Comparison of ENCODE assay signal across 8 mouse cellular contexts in genomic region chr11:102405544-102406285, GRCm38 (mm10). TPM values are rescaled to one million over a fixed set of nuclear protein-coding genes. Genes with fewer than 3 reads are reported as not detected.
A peak's percentile ranks its signal among the peaks of the same experiment; 100 is the strongest.
DNase-seq lines count a peak whose midpoint lies in the region; ATAC-seq and TF ChIP-seq lines count a peak whose summit lies in the region.

No protein-coding gene starts in this region.

- DNase-seq in heart, embryonic 10.5 days (ENCODE audit: low spot score): no peak
- no peak for DNase-seq in heart, adult 8-10 months (ENCODE audit: low spot score)
- DNase-seq in Muller cell, postnatal 12 days (ENCODE audit: inconsistent ontology term): no peak
- no peak for DNase-seq in c-Kit-positive CD71-positive TER-119-positive erythroid progenitor cells, embryonic 14.5 days (ENCODE audit: low spot score)
- DNase-seq in layer of hippocampus, postnatal 36 days: no peak

- H3K4me1 ChIP-seq in heart, embryonic 10.5 days: peaks cover 40% of the 10 kb centered on the region
- peaks cover 4% of the 10 kb centered on the region for H3K4me1 ChIP-seq in ES-Bruce4 (ENCODE audit: control insufficient read depth, insufficient read depth, low read length)
- H3K4me1 ChIP-seq in forebrain, embryonic 12.5 days: peaks cover 43% of the 10 kb centered on the region
- peaks cover 72% of the 10 kb centered on the region for H3K4me1 ChIP-seq in liver, embryonic 15.5 days (replicated peaks)

- no peak for TF ChIP-seq EP300 in ES-Bruce4 (IDR thresholded peaks at IDR 0.05; ENCODE audit: insufficient read depth, low read depth, low read length)

- no peak for TF ChIP-seq POLR2A in ES-Bruce4 (IDR thresholded peaks at IDR 0.05; ENCODE audit: insufficient read depth, low read length)

- H3K27ac ChIP-seq in heart, embryonic 10.5 days: peak overlapping the region; percentile 98; the same call in 1 of the 2 replicates
- H3K27ac ChIP-seq in ES-Bruce4 (ENCODE audit: insufficient read depth, low read length): no peak overlapping the region
- H3K27ac ChIP-seq in forebrain, embryonic 12.5 days: no peak overlapping the region
- peak overlapping the region; percentile 97 for H3K27ac ChIP-seq in liver, embryonic 15.5 days (replicated peaks)

- 82% methylated on average over 11 of the region's 11 CpGs for WGBS in heart, embryonic 10.5 days
- 90% methylated on average over 11 of the region's 11 CpGs for WGBS in forebrain, embryonic 12.5 days
- 74% methylated on average over 11 of the region's 11 CpGs for WGBS in liver, embryonic 15.5 days (ENCODE audit: insufficient replicate concordance)

- H3K4me3 ChIP-seq in heart, embryonic 10.5 days: peak overlapping the region; percentile 89
- peak overlapping the region; percentile 98 for H3K4me3 ChIP-seq in ES-Bruce4 (ENCODE audit: low read depth, low read length)
- H3K4me3 ChIP-seq in forebrain, embryonic 12.5 days (replicated peaks): peak overlapping the region; percentile 80; the same call in 1 of the 2 replicates
- H3K4me3 ChIP-seq in liver, embryonic 15.5 days (replicated peaks): peak overlapping the region; percentile 92

- H3K36me3 ChIP-seq in heart, embryonic 10.5 days: peaks cover 40% of the 10 kb centered on the region
- H3K36me3 ChIP-seq in ES-Bruce4 (ENCODE audit: control insufficient read depth, insufficient read depth, low read length, poor library complexity, severe bottlenecking): peaks cover 39% of the 10 kb centered on the region
- H3K36me3 ChIP-seq in forebrain, embryonic 12.5 days (replicated peaks): peaks cover 38% of the 10 kb centered on the region
- peaks cover 51% of the 10 kb centered on the region for H3K36me3 ChIP-seq in liver, embryonic 15.5 days (replicated peaks)

- H3K9ac ChIP-seq in ES-Bruce4 (ENCODE audit: low read depth, poor library complexity, severe bottlenecking): peak overlapping the region; percentile 91
- peak overlapping the region; percentile 87 for H3K9ac ChIP-seq in forebrain, embryonic 12.5 days
- peak overlapping the region; percentile 99 for H3K9ac ChIP-seq in liver, embryonic 15.5 days

- no peaks in the 10 kb centered on the region for H3K9me3 ChIP-seq in heart, embryonic 10.5 days
- H3K9me3 ChIP-seq in ES-Bruce4 (replicated peaks; ENCODE audit: control insufficient read depth, insufficient read depth, low read length, poor library complexity, severe bottlenecking): no peaks in the 10 kb centered on the region
- no peaks in the 10 kb centered on the region for H3K9me3 ChIP-seq in forebrain, embryonic 12.5 days
- no peaks in the 10 kb centered on the region for H3K9me3 ChIP-seq in liver, embryonic 15.5 days (replicated peaks)

- ATAC-seq in forebrain, embryonic 12.5 days (ENCODE audit: low FRiP score): no peak
- ATAC-seq in liver, embryonic 15.5 days (ENCODE audit: insufficient read depth): no peak

- peak overlapping the region; percentile 85 for H3K4me2 ChIP-seq in forebrain, embryonic 12.5 days
- peak overlapping the region; percentile 95 for H3K4me2 ChIP-seq in liver, embryonic 15.5 days

- no peak for TF ChIP-seq CTCF in ES-Bruce4 (IDR thresholded peaks at IDR 0.05; ENCODE audit: low read depth, low read length)

- peaks cover 23% of the 10 kb centered on the region for H3K27me3 ChIP-seq in heart, embryonic 10.5 days (ENCODE audit: insufficient read depth, poor library complexity, severe bottlenecking)
- no peaks in the 10 kb centered on the region for H3K27me3 ChIP-seq in ES-Bruce4 (ENCODE audit: control insufficient read depth, insufficient read depth, low read length, poor library complexity, severe bottlenecking)
- peaks cover 3% of the 10 kb centered on the region for H3K27me3 ChIP-seq in forebrain, embryonic 12.5 days
- H3K27me3 ChIP-seq in liver, embryonic 15.5 days: peaks cover 20% of the 10 kb centered on the region

RNA-seq across cellular contexts. Expression of gene Slc25a39, which starts 2.0 kb away (rescaled TPM):
- polyA plus RNA-seq in heart, embryonic 10.5 days (2016; fragmentation: Nextera tagmentation; extraction: Ambion mirVana): 313 and 314 TPM in 2 replicates
- total RNA-seq in heart, adult 8-10 months (2022): 100 to 1,000 TPM; 174 to 204 (median 197) TPM
- polyA plus RNA-seq in ES-Bruce4 (2011; ENCODE audit: insufficient read depth, insufficient read length, low read depth, missing spikeins): 284 and 342 TPM in 2 replicates
- polyA plus RNA-seq in forebrain, embryonic 12.5 days (2016; fragmentation: Nextera tagmentation; extraction: Ambion mirVana): 173 TPM in 2 replicates
- 451 and 525 TPM in 2 replicates for polyA plus RNA-seq in liver, embryonic 15.5 days (2015; fragmentation: Nextera tagmentation; extraction: Ambion mirVana)
- 10 to 100 TPM; 61.9 to 64.0 TPM for total RNA-seq in layer of hippocampus, postnatal 36 days (2021)

RNA-seq across cellular contexts. Expression of gene Rundc3a, which starts 12.5 kb away (rescaled TPM):
- 0.74 and 1.8 TPM in 2 replicates for polyA plus RNA-seq in heart, embryonic 10.5 days (2016; fragmentation: Nextera tagmentation; extraction: Ambion mirVana)
- under 1 TPM in 1 of 4 experiments, not detected in 3; 0.16 TPM for total RNA-seq in heart, adult 8-10 months (2022)
- polyA plus RNA-seq in ES-Bruce4 (2011; ENCODE audit: insufficient read depth, insufficient read length, low read depth, missing spikeins): 7.0 and 9.5 TPM in 2 replicates
- polyA plus RNA-seq in forebrain, embryonic 12.5 days (2016; fragmentation: Nextera tagmentation; extraction: Ambion mirVana): 103 and 113 TPM in 2 replicates
- polyA plus RNA-seq in liver, embryonic 15.5 days (2015; fragmentation: Nextera tagmentation; extraction: Ambion mirVana): 2.2 and 2.4 TPM in 2 replicates
- 100 to 1,000 TPM; 455 to 507 TPM for total RNA-seq in layer of hippocampus, postnatal 36 days (2021)

RNA-seq across cellular contexts. Expression of gene Grn, which starts 24.4 kb away (rescaled TPM):
- polyA plus RNA-seq in heart, embryonic 10.5 days (2016; fragmentation: Nextera tagmentation; extraction: Ambion mirVana): 109 and 151 TPM in 2 replicates
- total RNA-seq in heart, adult 8-10 months (2022): 10 to 100 TPM; 76.5 to 84.8 (median 79.6) TPM
- 68.4 and 88.3 TPM in 2 replicates for polyA plus RNA-seq in ES-Bruce4 (2011; ENCODE audit: insufficient read depth, insufficient read length, low read depth, missing spikeins)
- polyA plus RNA-seq in forebrain, embryonic 12.5 days (2016; fragmentation: Nextera tagmentation; extraction: Ambion mirVana): 55.5 and 57.6 TPM in 2 replicates
- polyA plus RNA-seq in liver, embryonic 15.5 days (2015; fragmentation: Nextera tagmentation; extraction: Ambion mirVana): 94.8 and 121 TPM in 2 replicates
- 10 to 100 TPM; 60.3 to 68.3 TPM for total RNA-seq in layer of hippocampus, postnatal 36 days (2021)

RNA-seq across cellular contexts. Expression of gene Slc4a1, which starts 39.7 kb away (rescaled TPM):
- polyA plus RNA-seq in heart, embryonic 10.5 days (2016; fragmentation: Nextera tagmentation; extraction: Ambion mirVana): 88.9 and 128 TPM in 2 replicates
- 1 to 10 TPM in 2 of 4 experiments, under 1 TPM in 2; 0.19 to 4.5 (median 1.5) TPM for total RNA-seq in heart, adult 8-10 months (2022)
- polyA plus RNA-seq in ES-Bruce4 (2011; ENCODE audit: insufficient read depth, insufficient read length, low read depth, missing spikeins): 0.48 and 0.53 TPM in 2 replicates
- 21.2 and 25.7 TPM in 2 replicates for polyA plus RNA-seq in forebrain, embryonic 12.5 days (2016; fragmentation: Nextera tagmentation; extraction: Ambion mirVana)
- polyA plus RNA-seq in liver, embryonic 15.5 days (2015; fragmentation: Nextera tagmentation; extraction: Ambion mirVana): 1,073 and 1,204 TPM in 2 replicates
- total RNA-seq in layer of hippocampus, postnatal 36 days (2021): under 1 TPM; 0.10 to 0.15 TPM

RNA-seq across cellular contexts. Expression of gene Fam171a2, which starts 41.8 kb away (rescaled TPM):
- 1.7 and 3.6 TPM in 2 replicates for polyA plus RNA-seq in heart, embryonic 10.5 days (2016; fragmentation: Nextera tagmentation; extraction: Ambion mirVana)
- total RNA-seq in heart, adult 8-10 months (2022): 1 to 10 TPM; 2.5 to 5.4 (median 3.6) TPM
- polyA plus RNA-seq in ES-Bruce4 (2011; ENCODE audit: insufficient read depth, insufficient read length, low read depth, missing spikeins): 4.4 and 5.4 TPM in 2 replicates
- 13.3 and 15.2 TPM in 2 replicates for polyA plus RNA-seq in forebrain, embryonic 12.5 days (2016; fragmentation: Nextera tagmentation; extraction: Ambion mirVana)
- 0.28 and 0.61 TPM in 2 replicates for polyA plus RNA-seq in liver, embryonic 15.5 days (2015; fragmentation: Nextera tagmentation; extraction: Ambion mirVana)
- 100 to 1,000 TPM in 1 of 2 experiments, 10 to 100 TPM in 1; 97.3 to 111 TPM for total RNA-seq in layer of hippocampus, postnatal 36 days (2021)

Comparison
In these comparisons a context has a peak if more than half of its experiments do, and no peak if none do; other contexts are left out.
1. H3K27ac ChIP-seq: peak in heart, embryonic 10.5 days (single experiment) and liver, embryonic 15.5 days (single experiment); none in ES-Bruce4 (single experiment) and forebrain, embryonic 12.5 days (single experiment).
2. Peak in every context shown above with its lines, with median percentiles within 50 percentile points of each other: H3K4me3 ChIP-seq and H3K9ac ChIP-seq.